Mouse (Mus musculus) layer of hippocampus, postnatal 36 days (tissue): Measurements from ENCODE around the gene Fshb. TPM values are rescaled to one million over a fixed set of nuclear protein-coding genes. Genes with fewer than 3 reads are reported as not detected.

Source experiments
- DNase-seq, 2 experiments: peaks; one replicate each; pipeline ENCODE4 v3.0.0; 2022
- total RNA-seq, 2 experiments: library from RNA; stranded (reverse); gene quantifications; 2 replicates each; pipeline ENCODE4 v1.2.3; 2021

Fshb gene
- total RNA-seq: not detected

GRCm38 (mm10) chr2:107059556-107059955 lies at the start of gene Fshb:
Fshb (minus strand) TSS chr2:107059656.
- DNase-seq: no peak

- no peak for DNase-seq
Measured at GRCm38 (mm10) chr2:107084256-107084655, 24.8 kb upstream of the Fshb start.

- DNase-seq: peak; percentile 12 to 19
Measured at GRCm38 (mm10) chr2:107083071-107083885, 23.8 kb upstream of the Fshb start.

- DNase-seq: no peak
Measured at GRCm38 (mm10) chr2:107063260-107063659, 3.8 kb upstream of the Fshb start.

DNA sequence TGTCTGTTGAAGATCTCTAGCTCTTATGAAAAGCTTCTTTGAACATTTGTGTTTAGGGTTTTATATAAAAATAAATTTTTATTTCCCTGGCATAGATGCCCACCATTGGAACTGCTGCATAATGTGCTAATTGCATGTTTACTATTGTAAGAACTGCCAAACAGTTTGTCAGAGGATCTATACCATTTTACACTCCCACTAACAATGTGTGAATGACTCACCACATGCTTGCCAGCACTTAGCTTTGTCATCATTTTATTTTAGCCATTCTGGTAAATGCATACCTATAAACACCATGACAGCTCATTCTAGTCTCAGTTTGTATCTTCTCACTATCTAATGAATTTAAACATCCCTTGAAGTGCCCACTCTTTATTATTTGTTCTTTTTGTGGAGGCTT lies 13.5 kb downstream of the Fshb start:
- no peak for DNase-seq

DNA sequence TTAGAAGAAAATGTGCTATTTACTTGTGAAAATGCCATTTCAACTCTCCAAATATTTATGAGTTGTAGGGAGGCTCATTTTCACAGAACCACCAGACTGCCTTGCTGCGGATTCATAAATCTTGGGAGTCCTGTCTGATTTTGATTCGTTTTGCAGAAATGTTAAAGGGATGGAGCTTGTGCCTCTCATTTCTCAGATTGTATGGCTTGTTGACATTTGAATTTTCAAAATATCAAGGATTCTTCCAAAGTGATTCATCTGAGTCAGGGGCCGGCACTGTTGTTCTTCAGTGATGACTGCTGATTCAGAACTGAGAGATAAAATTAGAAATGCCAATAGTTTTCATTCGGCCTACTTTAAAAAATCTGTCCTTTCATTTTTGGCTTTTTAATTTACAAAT lies 18.6 kb downstream of the Fshb start:
- DNase-seq: no peak

DNA sequence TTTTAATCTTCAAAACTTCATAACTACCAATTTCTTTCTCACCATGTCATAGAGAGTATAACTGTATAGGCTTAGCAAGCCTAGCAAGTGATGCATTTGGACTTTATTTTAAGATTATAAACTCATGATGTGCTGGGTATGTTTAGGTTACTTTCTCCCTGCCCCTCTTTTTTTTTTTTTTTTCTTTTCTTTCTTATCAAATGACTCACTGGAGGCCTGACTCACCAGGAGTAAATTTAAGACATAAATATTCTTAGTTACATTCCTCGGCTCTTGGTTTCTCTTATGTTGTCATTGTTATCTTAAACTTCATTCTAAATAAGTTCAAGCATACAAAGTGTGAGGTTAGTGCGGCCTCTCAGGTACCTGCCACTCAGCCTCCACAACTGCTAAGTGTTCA lies 23.5 kb downstream of the Fshb start:
- no peak for DNase-seq

GRCm38 (mm10) chr2:107024694-107025093 lies 34.8 kb downstream of the Fshb start:
- DNase-seq: no peak

- DNase-seq: no peak
Measured at GRCm38 (mm10) chr2:107022713-107023112, 36.7 kb downstream of the Fshb start.

GRCm38 (mm10) chr2:107019331-107019730 lies 40.1 kb downstream of the Fshb start:
- no peak for DNase-seq

DNA sequence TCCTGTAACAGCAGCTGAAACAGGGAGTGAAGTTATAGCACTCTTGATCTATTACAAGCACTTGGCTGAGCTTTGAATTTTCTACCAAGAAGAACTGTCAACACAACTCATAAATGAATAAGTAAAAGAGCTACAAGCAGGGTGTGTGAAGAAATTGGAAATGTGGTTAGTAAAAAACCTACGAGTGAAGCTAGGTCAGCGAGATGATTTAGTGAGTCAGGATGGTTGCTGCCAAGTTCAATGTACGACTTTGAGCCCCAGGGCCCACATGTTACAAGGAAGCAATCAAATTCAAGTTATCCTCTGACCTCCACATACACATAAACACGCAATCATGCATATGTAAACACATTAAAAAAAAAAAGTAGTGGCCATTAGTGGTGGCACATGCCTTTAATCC lies 46.3 kb downstream of the Fshb start:
- DNase-seq: no peak

- DNase-seq: no peak
Measured at GRCm38 (mm10) chr2:107012318-107012717, 47.1 kb downstream of the Fshb start.

DNA sequence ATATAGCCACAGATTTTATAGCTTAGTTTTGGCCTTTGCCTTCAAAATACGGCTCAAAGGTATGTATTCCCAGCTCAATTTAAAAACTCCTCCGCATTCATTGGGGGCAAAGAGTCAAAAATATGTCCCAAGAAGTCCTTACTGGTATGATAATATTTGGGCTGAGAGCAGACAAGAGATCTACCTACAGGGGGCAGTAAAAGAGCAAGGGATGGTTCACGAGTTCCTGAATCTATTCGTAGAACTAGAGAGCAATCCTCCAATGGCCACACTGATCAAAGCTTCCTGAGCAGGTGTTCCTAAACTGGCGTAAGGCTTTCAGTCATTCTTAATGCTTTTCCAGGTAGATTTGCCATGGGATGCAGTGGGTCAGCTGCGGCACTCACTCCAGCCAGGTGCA lies 49.3 kb downstream of the Fshb start:
- DNase-seq: no peak

GRCm38 (mm10) chr2:107006378-107006777 lies 53.1 kb downstream of the Fshb start:
- DNase-seq: no peak

Other genes starting within 250 kb of the Fshb start
- 10 to 100 TPM; 52.8 to 53.5 TPM for gene Arl14ep, start 85.2 kb downstream of the Fshb start, total RNA-seq
- 10 to 100 TPM; 39.2 to 40.7 TPM for gene Kcna4, start 231.0 kb upstream of the Fshb start, total RNA-seq